Mouse (Mus musculus) Muller cell, postnatal 12 days (primary cell): ENCODE measurements around the gene Gps1.
"Not testable (repeated sequence)": the region's sequence is repeated elsewhere in the genome, so short reads cannot be mapped to it uniquely, and the experiment has no call there.

Experiments
- DNase-seq: peaks from one replicate; pipeline ENCODE4 v3.0.0-alpha.2; 2015; ENCODE audit errors: inconsistent ontology term

The Gps1 gene

DNA sequence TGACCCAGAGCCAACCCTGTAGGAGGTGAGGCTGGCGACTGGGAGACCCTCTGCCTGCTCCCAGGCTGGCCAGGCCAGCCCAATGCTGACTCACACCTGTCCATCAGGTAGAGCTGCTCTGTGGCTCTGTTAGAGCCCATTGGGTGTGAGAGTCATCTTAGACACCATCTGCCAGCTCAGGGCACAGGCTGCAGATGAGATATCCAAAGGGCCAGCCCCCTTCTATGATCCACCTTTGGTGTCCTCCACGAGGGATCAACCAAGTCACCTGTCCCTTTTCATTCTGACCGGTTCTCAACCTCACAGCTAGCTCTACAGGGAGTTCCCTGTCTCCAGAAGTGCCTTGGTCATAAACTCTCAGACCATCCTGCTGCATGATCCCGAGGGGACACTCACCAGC, 38.2 kb downstream of the Gps1 start:
- DNase-seq: no peak

DNA sequence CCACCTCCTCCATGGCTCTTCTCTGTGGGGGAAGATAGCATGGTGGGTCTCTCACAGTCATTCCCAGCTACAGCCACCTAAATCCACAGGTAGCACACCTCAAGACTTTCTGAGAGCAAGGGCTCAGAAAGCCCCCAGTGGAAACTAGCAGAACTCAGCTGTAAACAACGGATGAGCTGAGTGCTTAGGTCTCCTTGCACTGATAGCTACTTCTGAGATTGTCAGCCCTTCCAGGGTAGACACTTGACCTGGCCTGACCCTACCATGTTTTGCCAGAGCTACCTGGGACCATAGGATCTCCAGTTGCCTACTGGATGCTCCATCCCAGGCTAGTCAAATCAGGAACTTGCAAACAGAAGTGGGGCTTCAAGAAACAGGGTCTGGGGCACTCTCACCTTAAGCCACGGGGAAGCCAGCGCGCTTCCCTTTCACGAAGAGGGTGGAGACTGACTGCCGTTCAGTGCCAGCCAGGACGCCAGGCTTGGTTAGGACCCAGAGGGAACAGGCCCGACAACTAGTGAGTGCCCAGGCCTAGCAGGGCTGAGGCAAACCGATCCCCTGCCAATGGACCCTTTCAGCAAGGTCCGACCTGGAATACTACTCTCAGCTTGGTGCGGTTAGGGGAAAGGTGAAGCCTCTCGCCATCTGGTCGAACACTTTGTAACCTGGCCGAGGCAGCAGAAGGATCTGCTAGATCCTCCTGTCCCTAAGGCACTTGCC, 38.9 kb downstream of the Gps1 start:
- no peak for DNase-seq

DNA sequence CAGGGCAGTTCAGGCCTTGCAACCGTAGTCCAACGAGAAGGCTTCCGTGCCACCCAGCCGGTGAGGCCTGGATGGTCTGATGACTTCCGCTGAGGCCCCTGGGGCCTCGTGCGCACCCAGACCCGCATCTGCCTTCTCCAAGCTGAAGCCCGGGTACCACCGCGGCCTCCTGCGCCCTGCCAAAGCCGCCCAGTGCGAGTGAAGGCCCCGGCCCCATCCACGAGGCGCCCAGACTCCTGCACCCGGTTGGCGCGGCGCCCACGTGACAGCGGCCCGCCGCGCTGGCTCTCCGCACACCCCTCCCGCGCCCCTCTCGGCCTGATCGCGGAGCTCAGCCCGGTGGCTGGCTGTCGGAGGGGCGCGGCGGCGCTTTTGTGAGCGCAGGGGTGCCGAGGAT, 39.5 kb downstream of the Gps1 start:
- no peak for DNase-seq

DNA sequence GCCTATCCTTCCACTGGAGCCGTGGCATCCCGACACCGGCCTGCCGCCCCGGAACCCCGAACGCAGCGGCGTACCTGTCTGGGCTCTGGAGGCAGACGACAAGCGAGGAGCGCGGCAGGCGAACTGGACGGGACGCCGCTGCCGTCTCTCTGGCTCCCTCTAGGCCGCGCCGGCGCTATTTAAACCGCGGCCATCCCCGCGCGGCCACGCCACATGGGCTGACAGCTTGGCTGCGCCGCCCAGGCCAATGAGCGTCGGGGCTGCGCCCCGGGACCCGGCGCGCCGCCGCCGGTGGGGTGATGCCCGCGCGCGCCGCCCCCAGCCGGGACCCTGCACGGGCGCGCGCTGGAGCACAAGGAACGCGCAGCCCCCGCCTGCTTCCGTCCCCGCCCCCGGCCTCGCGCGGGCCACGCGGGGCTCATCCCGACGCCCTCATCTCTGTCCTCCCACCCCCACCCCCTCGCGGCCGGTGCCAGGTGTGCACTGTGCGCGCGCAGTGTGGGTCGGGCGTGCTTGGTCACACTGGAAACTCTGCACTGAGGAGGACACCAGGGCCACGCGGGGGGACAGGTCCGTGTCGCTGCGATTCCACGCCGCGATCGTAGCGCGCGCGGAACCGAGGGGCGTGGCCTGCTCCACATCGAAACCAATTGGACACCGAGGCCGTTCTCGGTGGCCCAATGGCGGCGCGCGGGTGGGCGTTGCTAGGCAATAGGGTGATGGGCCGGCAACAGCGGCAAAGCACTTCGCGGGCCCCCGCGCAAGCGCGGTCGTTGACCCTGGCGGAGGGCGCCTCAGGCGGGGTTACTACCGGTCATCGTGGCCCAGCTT, 40.1 kb downstream of the Gps1 start, which contains the start of gene Fasn:
Fasn (minus strand) TSS at position 592 of the 831 bp plus-strand sequence.
- DNase-seq: peak; percentile 99

DNA sequence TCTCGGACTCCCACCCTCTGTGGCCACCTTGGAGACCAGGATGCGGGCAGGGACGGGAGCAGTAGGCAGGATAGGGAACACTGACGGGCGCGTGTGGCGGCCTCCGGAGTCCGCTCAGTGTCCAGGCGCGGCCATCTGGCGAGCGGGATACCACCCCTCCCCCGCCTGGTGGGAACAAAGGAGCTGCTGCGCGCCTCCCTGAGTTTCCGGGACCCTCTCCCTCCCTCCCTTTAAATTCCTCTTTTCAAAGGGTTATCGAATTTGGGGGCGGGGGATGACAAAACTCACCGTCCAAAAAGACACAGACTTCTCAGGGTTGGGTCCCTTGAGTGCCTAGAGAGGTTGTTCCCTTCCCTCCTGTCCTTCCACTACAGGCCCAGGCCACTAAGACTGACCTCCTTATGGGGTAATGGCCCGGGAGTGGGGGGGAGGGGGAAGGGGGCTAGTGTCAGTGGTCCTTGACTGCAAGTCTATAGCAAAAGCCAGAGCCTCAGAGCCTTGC, 40.8 kb downstream of the Gps1 start:
- no peak for DNase-seq

DNA sequence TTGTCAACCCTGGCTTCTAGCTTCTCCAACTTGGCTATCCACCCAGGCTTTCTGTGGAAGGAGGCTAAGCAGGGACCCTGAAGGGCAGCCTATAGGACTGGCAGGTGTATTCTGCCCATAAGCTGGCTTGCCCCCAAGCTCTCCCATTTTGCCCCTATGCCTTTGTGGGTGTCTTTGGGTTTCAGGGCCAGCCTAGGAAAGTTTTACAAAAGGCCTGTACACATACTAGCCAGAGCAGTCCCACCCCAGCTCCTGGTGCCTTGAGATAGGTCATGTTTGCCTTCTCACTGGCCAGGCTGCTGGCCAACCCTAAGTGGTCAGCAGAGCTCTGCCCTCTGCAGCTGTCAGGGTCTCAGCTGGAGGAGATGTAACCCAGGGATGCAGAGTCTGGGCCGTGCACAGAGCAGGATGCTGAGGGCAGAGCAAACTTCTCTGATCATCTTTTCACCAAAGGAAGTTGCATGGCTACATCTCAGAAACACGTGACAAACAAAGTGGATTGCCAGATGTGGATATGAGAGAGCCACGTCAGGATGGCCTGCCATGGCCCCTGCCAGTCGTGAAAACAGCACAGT, 41.3 kb downstream of the Gps1 start:
- DNase-seq: no peak

DNA sequence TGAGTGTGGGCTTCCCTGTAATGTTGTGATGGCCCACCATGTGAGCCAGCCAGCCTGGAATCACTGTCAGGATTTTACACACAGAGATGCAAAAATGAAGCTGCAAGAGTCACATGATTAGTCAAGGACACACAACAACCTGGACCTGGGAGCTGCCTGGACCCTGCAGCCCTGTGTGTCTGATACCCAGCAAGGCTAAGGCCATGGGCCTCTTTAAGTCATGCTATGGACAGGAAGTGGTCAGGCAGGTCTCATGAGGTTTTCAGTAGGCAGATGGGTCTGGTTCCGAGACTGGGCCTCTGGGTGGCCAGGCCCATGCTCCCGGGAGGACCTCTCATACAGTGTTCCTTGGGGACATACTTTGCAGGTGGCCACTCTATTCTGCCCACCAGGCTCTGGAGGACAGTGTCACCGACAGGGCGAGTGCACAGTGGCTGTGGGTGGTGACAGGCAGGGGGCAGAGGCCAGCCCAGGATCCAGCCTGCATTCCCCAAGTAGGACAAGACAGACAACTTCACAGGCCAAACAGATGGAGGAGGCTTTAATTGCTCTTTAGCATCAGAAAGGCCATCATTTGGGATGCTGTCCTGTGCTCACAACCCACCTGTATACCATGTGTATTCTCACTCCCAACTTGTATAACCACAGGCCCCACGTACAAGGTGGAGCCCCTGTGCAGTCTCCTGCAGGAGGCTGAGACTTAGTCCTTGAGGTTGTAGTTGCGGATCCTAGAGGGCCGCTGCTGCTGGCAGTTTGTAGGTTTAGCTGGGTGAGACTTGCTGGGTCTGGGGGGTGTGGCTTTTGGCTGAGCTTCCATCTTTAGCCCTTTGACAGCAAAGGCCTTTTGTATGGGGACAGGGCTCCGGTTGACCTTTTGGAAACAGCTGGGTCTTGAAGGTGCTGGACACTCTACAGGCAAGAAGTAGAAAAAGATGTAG, 42.2 kb downstream of the Gps1 start:
- no peak for DNase-seq

DNA sequence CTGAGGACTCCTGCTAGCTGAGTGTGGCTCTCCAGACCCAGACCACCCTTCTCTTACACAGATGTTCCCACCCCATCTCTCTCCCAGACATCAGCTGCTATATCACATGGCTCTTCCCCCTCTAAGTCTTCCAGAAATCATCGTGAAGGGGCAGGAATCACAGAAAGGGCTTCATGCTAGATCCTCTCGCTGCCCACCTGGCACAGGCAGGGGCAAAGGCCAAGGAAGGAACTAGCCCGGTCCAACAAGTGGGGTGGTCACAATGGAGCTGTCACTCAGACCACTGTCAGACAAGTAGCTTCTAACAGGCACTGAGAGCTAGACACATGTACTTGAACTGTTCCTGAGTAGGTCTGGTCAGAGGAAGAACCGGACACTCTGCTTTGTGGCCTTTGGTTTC, 44.3 kb downstream of the Gps1 start:
- DNase-seq: no peak

DNA sequence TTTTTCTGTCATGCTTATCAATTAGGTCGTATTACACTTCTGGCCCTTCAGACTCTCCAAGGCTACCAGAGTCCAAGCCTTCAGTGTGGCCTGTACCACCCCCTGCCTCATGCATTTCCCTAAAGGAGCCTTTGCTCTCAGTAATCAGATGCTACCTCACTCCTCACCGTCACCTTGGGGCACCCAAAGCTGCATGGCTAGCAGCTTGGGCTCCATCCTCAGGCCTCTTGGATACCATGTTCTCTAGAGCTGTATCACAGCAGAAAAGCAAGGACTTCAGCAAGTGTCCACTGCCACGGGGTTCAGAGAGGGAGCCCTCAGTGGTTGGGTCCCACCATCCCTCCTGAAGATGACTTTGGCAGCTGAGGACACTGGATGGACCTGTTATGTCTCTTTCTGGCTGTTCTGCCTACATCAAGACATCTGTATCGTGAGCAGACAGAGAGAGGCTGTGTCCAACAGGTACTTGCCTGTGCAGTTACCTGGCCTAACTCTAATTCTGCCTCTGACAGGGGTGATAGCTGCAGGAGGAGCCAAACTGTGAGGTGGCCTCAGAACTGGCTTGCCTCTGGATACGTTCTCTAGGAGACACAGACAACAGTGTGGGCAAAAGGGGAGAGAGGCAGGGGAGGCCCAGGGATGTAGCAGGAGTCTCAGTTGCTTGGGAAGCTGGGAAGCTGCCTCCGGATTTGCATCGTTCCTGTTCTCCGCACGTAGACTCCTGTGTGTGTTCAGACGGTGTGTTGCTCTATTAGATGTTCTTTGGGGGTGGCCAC, 45.9 kb downstream of the Gps1 start:
- DNase-seq: no peak

DNA sequence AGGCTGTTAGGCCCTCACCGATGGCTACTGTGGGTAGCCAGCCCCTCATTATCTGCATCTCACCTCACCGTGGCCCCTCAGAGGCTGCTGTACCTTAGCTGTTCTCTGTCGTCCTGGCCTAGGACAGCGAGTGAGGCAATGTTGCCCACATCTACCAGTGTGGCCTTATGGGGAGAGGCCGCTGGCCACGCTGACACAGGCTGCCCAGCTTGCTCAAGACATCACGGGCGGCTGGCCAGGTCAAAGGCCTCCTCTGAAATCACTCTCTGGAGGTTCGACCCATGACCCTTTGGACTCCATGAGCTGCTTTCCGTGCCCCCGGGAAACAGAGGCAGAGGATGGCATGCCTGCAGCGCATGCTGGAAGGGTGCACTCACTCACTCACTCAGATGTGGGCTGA, 46.6 kb downstream of the Gps1 start:
- DNase-seq: no peak

DNA sequence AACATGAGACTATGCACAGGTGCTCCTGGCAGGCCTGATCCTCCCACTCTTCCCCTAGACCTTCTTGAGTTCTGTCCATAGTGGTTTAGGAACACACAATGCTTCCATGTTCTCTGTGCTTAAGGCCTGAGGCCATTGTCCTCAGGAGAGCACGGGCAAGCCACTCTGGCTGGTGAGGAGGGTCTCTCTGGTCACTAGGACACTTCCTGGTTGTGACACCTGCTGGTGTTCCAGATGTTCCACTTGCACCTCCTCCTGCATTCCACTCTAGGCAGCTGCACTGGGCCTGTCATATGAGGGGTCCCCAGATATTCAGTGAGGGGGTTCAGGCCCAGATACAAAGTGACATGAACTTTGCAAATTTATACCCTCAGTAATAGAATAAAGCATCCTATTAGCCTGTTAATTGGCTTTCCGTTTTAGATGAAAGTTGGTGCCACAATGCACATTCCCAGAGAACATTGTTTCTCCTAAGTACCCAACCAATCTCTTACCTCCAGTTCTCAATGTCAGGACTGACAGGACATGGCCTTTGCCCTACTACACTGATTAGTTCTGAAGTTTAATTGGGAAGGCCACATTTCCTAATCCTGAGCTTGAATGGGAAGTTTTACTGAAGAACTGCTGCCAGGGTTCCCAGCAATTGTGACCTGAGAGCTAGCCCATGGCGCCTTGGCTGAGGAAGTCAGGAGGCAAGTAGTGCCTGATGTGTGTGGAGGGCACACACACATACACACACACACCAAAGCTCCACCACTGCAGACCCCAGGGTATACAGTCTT, 47.8 kb downstream of the Gps1 start:
- no peak for DNase-seq

DNA sequence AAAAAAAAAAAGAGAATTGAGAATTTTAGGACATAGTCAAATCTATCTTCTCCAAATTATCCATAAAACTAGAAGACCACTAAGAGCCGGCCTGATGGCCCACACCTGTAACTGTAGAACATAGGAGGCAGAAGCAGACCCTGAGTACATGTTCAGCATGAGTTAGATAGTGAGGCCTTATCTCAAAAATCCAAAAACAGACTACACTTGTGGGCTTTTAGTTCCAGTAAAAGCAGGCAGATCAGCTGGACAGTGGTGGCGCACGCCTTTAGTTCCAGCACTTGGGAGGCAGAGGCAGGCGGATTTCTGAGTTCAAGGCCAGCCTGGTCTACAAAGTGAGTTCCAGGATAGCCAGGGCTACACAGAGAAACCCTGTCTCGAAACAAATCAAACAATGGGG, 48.9 kb downstream of the Gps1 start:
- not testable (repeated sequence) for DNase-seq

DNA sequence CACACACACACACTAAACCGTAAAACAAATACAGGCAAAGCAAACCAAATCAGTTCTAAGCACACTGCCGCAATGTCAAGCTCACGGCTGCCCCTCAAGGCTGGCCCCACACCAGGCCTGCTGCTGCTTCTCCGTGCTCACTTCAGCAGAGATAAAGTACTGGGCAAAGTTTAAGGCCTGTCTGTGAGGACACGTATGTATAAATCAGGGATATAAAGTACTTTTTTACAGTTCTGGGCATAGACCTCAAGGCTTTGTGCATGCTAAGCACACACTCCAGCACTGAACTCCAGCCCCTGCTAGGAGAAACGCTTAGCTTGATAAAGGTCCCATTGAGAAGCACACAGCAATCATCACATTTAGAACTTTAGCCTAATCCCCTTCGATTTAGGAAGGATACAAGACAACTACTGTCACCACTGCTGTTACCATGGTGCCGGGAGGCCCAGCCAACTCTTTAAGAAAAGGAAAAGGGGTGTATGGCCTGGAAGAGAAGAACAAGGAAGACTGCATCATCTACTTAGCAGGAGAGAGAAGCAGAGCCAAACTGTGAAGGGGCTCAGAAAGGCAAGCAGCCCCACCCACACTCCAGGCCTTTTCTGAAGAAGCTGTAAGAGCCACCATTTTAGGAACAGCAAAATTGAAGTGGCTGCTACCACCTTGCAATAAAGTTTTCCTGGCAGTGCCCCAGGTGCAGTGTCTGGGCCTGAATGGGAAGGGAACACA, 49.6 kb downstream of the Gps1 start:
- DNase-seq: no peak
